Mouse (Mus musculus) limb, embryonic 13.5 days (tissue): ENCODE measurements around the gene Mt2. TPM values are rescaled to one million over a fixed set of nuclear protein-coding genes. Genes with fewer than 3 reads are reported as not detected.
A peak's percentile ranks its signal among the peaks of the same experiment; 100 is the strongest.

Experiments used
- ATAC-seq: fragments of 200-750 bp; cut with Nextera tagmentation; 2 replicates; pipeline ENCODE4 v1.8.0; 2017; ENCODE audit warnings: low read depth, moderate number of reproducible peaks, moderate TSS enrichment; ENCODE audit not compliant: low FRiP score
- H3K27ac ChIP-seq: fragments of 300-500 bp; sonication (generic); 2 replicates; pipeline ENCODE4 v1.5.1; 2015; ENCODE audit warnings: inconsistent platforms, mild to moderate bottlenecking, moderate library complexity
- H3K27me3 ChIP-seq: fragments of 300-500 bp; sonication (generic); 2 replicates; pipeline ENCODE4 v1.6.1; 2015; ENCODE audit warnings: mild to moderate bottlenecking, inconsistent platforms
- H3K36me3 ChIP-seq: fragments of 300-500 bp; sonication (generic); 2 replicates; pipeline ENCODE4 v1.6.1; 2015; ENCODE audit warnings: inconsistent platforms, mild to moderate bottlenecking, moderate library complexity
- H3K4me1 ChIP-seq: fragments of 300-500 bp; sonication (generic); 2 replicates; pipeline ENCODE4 v1.6.1; 2015; ENCODE audit warnings: inconsistent platforms
- H3K4me2 ChIP-seq: fragments of 300-500 bp; sonication (generic); replicated peaks from 2 replicates; pipeline ENCODE4 v1.6.1; 2015; ENCODE audit warnings: inconsistent platforms, mild to moderate bottlenecking, moderate library complexity
- H3K4me3 ChIP-seq: fragments of 300-500 bp; sonication (generic); 2 replicates; pipeline ENCODE4 v1.5.1; 2015; ENCODE audit warnings: moderate library complexity, mild to moderate bottlenecking, inconsistent platforms
- H3K9ac ChIP-seq: fragments of 300-500 bp; sonication (generic); 2 replicates; pipeline ENCODE4 v1.6.1; 2015; ENCODE audit warnings: mild to moderate bottlenecking, inconsistent platforms
- H3K9me3 ChIP-seq: fragments of 300-500 bp; sonication (generic); 2 replicates; pipeline ENCODE4 v1.6.1; 2016; ENCODE audit warnings: inconsistent platforms
- WGBS: fragments of 180-500 bp; shearing (Covaris S2); methylation state at CpG from one replicate; pipeline ENCODE4 v1.1.7; 2015; 5-methylcytosine and 5-hydroxymethylcytosine counted together
- polyA plus RNA-seq: library from polyadenylated mRNA; unstranded; fragments of >200 nt; fragmentation: Nextera tagmentation; extraction: Ambion mirVana; gene quantifications from 2 replicates; pipeline ENCODE4 v1.2.1, GENCODE M21; 2015

The Mt2 gene
- polyA plus RNA-seq, 1 experiment from 2014 or later = 28.0 TPM

GRCm38 (mm10) chr8:94213819-94214218 is 41.4 kb downstream of the Mt2 start:
- Histone ChIP-seq H3K9me3 (no peaks in the 10 kb centered on the region), H3K27ac (no peak overlapping the region), H3K36me3 (no peaks in the 10 kb centered on the region), H3K4me2 (peak overlapping the region; percentile 89), H3K4me3 (peak overlapping the region; percentile 83), H3K4me1 (peaks cover 20% of the 10 kb centered on the region), H3K9ac (no peak overlapping the region), H3K27me3 (no peaks in the 10 kb centered on the region)
- ATAC-seq = no peak
- 70% methylated on average over 6 of the region's 6 CpGs for WGBS

DNA sequence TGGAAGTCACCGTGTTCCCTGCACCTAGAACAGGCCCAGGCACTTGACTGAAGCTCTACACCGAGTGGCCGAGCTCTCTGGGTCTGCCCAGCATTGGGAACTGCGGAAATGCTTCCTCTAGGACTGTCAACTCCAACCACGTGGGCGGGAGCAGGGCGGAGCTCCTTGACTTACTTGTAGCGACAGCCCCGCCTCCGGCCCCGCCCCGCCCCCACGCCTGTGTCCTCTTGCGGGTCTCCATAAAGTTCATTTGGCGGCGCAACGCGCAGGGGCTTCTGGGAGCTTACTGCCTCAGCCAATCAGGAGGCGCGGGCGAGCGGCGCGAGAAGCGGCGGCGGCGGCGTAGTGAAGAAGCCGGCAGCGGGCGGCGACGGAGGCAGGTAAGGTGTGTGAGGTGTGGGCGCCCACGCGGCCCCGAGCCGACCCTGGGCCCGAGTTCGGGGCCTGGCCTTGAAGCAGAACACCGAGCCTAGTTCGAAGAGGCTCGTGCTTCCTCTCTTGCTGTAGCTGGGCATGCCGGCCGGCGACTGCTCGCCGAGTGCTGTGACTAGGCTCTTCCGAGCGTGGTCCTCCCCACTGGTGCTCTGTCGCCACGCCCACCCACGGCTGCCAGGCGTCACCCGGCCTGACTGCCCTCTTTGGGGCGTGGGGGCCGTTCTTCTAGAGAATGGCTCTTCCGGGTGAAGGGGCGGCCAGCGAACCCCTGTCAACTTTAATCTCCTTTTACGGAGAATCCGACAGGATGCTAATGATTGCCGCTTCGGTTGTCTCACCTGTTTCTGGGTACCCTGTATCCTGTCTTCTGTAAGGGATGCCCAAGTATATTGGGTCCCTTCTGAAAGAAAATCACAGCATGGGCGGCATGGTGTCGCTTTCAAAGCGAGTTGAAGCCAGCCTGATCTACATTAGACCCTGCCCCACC is 42.0 kb downstream of the Mt2 start, which contains the start of gene Nup93:
Gene Nup93 (plus strand): TSS at position 313 of the 922 bp plus-strand sequence.
- Histone ChIP-seq H3K9ac (peak within 1 kb of the TSS; percentile 79), H3K36me3 (no peaks in the 10 kb centered on the region), H3K27me3 (no peaks in the 10 kb centered on the region), H3K4me3 (peak within 1 kb of the TSS; percentile 83), H3K9me3 (no peaks in the 10 kb centered on the region), H3K27ac (0 out of 2 replicates have a peak within 1 kb of the TSS, but pooled peaks have one; percentile 40), H3K4me1 (peaks cover 20% of the 10 kb centered on the region), H3K4me2 (peak within 1 kb of the TSS; percentile 89)
- WGBS = under 1% methylated on average over 68 of the region's 68 CpGs
- peak; percentile 97 for ATAC-seq

Other genes starting within 250 kb of the Mt2 start
- 41.9 TPM in 2 replicates for gene Amfr, start 159.8 kb upstream of the Mt2 start, polyA plus RNA-seq
- 118 and 122 TPM in 2 replicates for gene Nudt21, start 135.6 kb upstream of the Mt2 start, polyA plus RNA-seq
- 15.8 and 16.7 TPM in 2 replicates for gene Ogfod1, start 135.5 kb upstream of the Mt2 start, polyA plus RNA-seq
- gene Bbs2, start 73.7 kb upstream of the Mt2 start, polyA plus RNA-seq = 11.8 and 15.2 TPM in 2 replicates
- gene Mt4, start 35.5 kb upstream of the Mt2 start, polyA plus RNA-seq = not detected in 2 replicates
- gene Mt3, start 20.1 kb upstream of the Mt2 start, polyA plus RNA-seq = 0.99 and 1.2 TPM in 2 replicates
- gene Mt1, start 6.4 kb downstream of the Mt2 start, polyA plus RNA-seq = 77.3 and 102 TPM in 2 replicates
- 93.7 and 99.2 TPM in 2 replicates for gene Nup93, start 41.9 kb downstream of the Mt2 start, polyA plus RNA-seq
- gene Slc12a3, start 156.5 kb downstream of the Mt2 start, polyA plus RNA-seq = not detected in 2 replicates
- 61.2 and 68.7 TPM in 2 replicates for gene Herpud1, start 213.8 kb downstream of the Mt2 start, polyA plus RNA-seq